Mouse (Mus musculus): Measurements from ENCODE around the gene Nt5c3.
"Not testable (repeated sequence)": the region's sequence is repeated elsewhere in the genome, so short reads cannot be mapped to it uniquely, and the experiment has no call there.

Gene Nt5c3

GRCm38 (mm10) chr6:56904330-56904729 is 19.4 kb downstream of the Nt5c3 start:
- no peak for DNase-seq (ENCODE audit: low read depth, low spot score)

GRCm38 (mm10) chr6:56903831-56904230 is 19.9 kb downstream of the Nt5c3 start:
- DNase-seq (ENCODE audit: low read depth, low spot score): no peak

- no peak for DNase-seq (ENCODE audit: low read depth, low spot score)
Observed at GRCm38 (mm10) chr6:56902606-56903520, 20.9 kb downstream of the Nt5c3 start.

GRCm38 (mm10) chr6:56901824-56902386 is 21.8 kb downstream of the Nt5c3 start:
- no peak for DNase-seq (ENCODE audit: low read depth, low spot score)

GRCm38 (mm10) chr6:56901336-56901735 is 22.4 kb downstream of the Nt5c3 start:
- DNase-seq (ENCODE audit: low read depth, low spot score): no peak

GRCm38 (mm10) chr6:56899601-56900000 is 24.1 kb downstream of the Nt5c3 start:
- no peak for DNase-seq (ENCODE audit: low read depth, low spot score)

- DNase-seq (ENCODE audit: low read depth, low spot score): no peak
Observed at GRCm38 (mm10) chr6:56890762-56891161, 33.0 kb downstream of the Nt5c3 start.

- no peak for DNase-seq (ENCODE audit: low read depth, low spot score)
Observed at GRCm38 (mm10) chr6:56888561-56888960, 35.2 kb downstream of the Nt5c3 start.

- DNase-seq (ENCODE audit: low read depth, low spot score): no peak
Observed at GRCm38 (mm10) chr6:56879352-56879955, 44.3 kb downstream of the Nt5c3 start.

- no peak for DNase-seq (ENCODE audit: low read depth, low spot score)
Observed at GRCm38 (mm10) chr6:56877985-56878384, 45.7 kb downstream of the Nt5c3 start.

- DNase-seq (ENCODE audit: low read depth, low spot score): no peak
Observed at GRCm38 (mm10) chr6:56876870-56877269, 46.9 kb downstream of the Nt5c3 start.

GRCm38 (mm10) chr6:56870027-56870426 is 53.7 kb downstream of the Nt5c3 start:
- DNase-seq (ENCODE audit: low read depth, low spot score): no peak

- DNase-seq (ENCODE audit: low read depth, low spot score): no peak
Observed at GRCm38 (mm10) chr6:56868565-56868964, 55.2 kb downstream of the Nt5c3 start.

- DNase-seq (ENCODE audit: low read depth, low spot score): not testable (repeated sequence)
Observed at GRCm38 (mm10) chr6:56866899-56867298, 56.8 kb downstream of the Nt5c3 start.

GRCm38 (mm10) chr6:56860205-56860848 is 63.4 kb downstream of the Nt5c3 start:
- DNase-seq (ENCODE audit: low read depth, low spot score): no peak

GRCm38 (mm10) chr6:56856748-56857147 is 67.0 kb downstream of the Nt5c3 start:
- DNase-seq (ENCODE audit: low read depth, low spot score): peak; percentile 36

GRCm38 (mm10) chr6:56854803-56855202 is 68.9 kb downstream of the Nt5c3 start:
- DNase-seq (ENCODE audit: low read depth, low spot score): no peak

- no peak for DNase-seq (ENCODE audit: low read depth, low spot score)
Observed at GRCm38 (mm10) chr6:56850315-56850714, 73.4 kb downstream of the Nt5c3 start.

- no peak for DNase-seq (ENCODE audit: low read depth, low spot score)
Observed at GRCm38 (mm10) chr6:56848974-56849373, 74.8 kb downstream of the Nt5c3 start.

GRCm38 (mm10) chr6:56844365-56844764 is 79.4 kb downstream of the Nt5c3 start:
- DNase-seq (ENCODE audit: low read depth, low spot score): no peak

- no peak for DNase-seq (ENCODE audit: low read depth, low spot score)
Observed at GRCm38 (mm10) chr6:56843229-56843628, 80.5 kb downstream of the Nt5c3 start.

- no peak for DNase-seq (ENCODE audit: low read depth, low spot score)
Observed at GRCm38 (mm10) chr6:56837621-56838020, 86.1 kb downstream of the Nt5c3 start.

All from forelimb bud, embryonic 11.5 days (tissue).